ENCODE assay signal across 26 mouse cellular contexts in the genomic region with DNA sequence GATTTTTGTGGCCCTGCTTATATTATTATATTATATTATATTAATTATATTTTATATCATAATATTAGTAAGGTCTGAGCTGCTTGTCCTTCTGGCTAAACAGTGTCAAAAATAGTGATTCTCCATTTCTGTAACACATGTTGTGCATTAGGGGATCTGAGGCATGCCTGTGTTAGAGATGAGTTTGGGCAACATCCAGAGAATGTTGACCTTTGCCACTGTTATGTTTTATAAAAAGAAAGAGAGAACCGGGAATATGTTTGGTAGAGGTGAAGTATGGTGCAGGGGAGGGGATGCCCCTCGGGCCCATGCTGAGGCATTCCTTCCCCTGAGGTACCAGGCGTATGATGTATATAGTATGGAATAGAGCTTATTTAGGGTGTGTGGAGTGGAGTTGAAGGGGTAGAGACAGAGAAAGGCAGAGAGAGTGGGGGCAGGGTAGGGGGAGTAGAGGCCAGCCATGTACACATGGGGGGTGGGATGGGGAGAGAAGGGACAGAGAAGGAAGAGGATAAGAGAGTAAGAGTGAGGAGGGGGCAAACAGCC.
DNase-seq lines count a peak whose midpoint lies in the region; ATAC-seq lines count a peak whose summit lies in the region.
"Had no signal": no experiment of that assay in that cellular context is flagged by ENCODE, and none has a peak within 500 bp of the region (broad histone marks: within the 10 kb centered on the region; RNA-seq: fewer than 3 reads in every experiment).

No protein-coding gene starts in this region.

- ATAC-seq in liver, embryonic 16.5 days (ENCODE audit: low read depth): 0 out of 2 replicates have a peak, but pooled peaks have one; percentile 11
- ATAC-seq: forebrain, embryonic 15.5 days; Patski had no signal

- H3K9me3 ChIP-seq in liver, embryonic 16.5 days (replicated peaks; ENCODE audit: control insufficient read depth, low read length): no peaks in the 10 kb centered on the region
- H3K9me3 ChIP-seq: embryonic facial prominence, embryonic 10.5 days; embryonic facial prominence, embryonic 13.5 days; forebrain, embryonic 12.5 days; forebrain, embryonic 15.5 days; heart, embryonic 10.5 days; heart, embryonic 13.5 days; hindbrain, embryonic 12.5 days; hindbrain, embryonic 15.5 days had no signal

- H3K27ac ChIP-seq in liver, embryonic 16.5 days (ENCODE audit: low read length): no peak overlapping the region
- H3K27ac ChIP-seq: embryonic facial prominence, embryonic 10.5 days; embryonic facial prominence, embryonic 13.5 days; forebrain, embryonic 12.5 days; forebrain, embryonic 15.5 days; heart, adult 2 months; heart, embryonic 10.5 days; heart, embryonic 13.5 days; hindbrain, embryonic 12.5 days; hindbrain, embryonic 15.5 days had no signal

- no peaks in the 10 kb centered on the region for H3K27me3 ChIP-seq in liver, embryonic 16.5 days (ENCODE audit: control insufficient read depth, insufficient read depth, low read depth, low read length)
- H3K27me3 ChIP-seq: embryonic facial prominence, embryonic 13.5 days; forebrain, embryonic 12.5 days; forebrain, embryonic 15.5 days; heart, embryonic 13.5 days; hindbrain, embryonic 12.5 days; hindbrain, embryonic 15.5 days; Patski had no signal

- no peak overlapping the region for H3K4me3 ChIP-seq in liver, embryonic 16.5 days (ENCODE audit: low read depth, low read length)
- H3K4me3 ChIP-seq: embryonic facial prominence, embryonic 10.5 days; embryonic facial prominence, embryonic 13.5 days; erythroblast, embryonic 14.5 days; forebrain, embryonic 12.5 days; forebrain, embryonic 15.5 days; heart, adult 2 months; heart, embryonic 10.5 days; heart, embryonic 13.5 days; hindbrain, embryonic 12.5 days; hindbrain, embryonic 15.5 days had no signal

- DNase-seq in liver (no peak), 3T3-L1 (ENCODE audit: low read depth, low spot score) (peak; percentile 65), NIH3T3 (ENCODE audit: low read depth) (peak; percentile 75)
- DNase-seq in mesoderm, embryonic 11.5 days (ENCODE audit: low read depth, low spot score): peak; percentile 42
- DNase-seq in thymus, postnatal 36 days: no peak
- DNase-seq: adrenal gland, adult 2 months; adrenal gland, postnatal 14 days; cerebellum, adult 11-12 months; cerebellum, adult 8-10 months; cerebellum, postnatal 10 days; cerebellum, postnatal 36 days; embryo, embryonic 11 days; gastrocnemius, postnatal 25 days; heart, adult 2 months; heart, postnatal 14 days had no signal

- no peak overlapping the region for H3K9ac ChIP-seq in liver, embryonic 16.5 days (ENCODE audit: low read depth, low read length)
- H3K9ac ChIP-seq: embryonic facial prominence, embryonic 13.5 days; forebrain, embryonic 12.5 days; forebrain, embryonic 15.5 days; heart, embryonic 13.5 days; hindbrain, embryonic 12.5 days; hindbrain, embryonic 15.5 days had no signal

- 50% methylated on average over 3 of the region's 3 CpGs for WGBS in liver, embryonic 16.5 days (ENCODE audit: insufficient replicate concordance)

- no peaks in the 10 kb centered on the region for H3K36me3 ChIP-seq in liver, embryonic 16.5 days (ENCODE audit: control insufficient read depth, insufficient read depth)
- H3K36me3 ChIP-seq: forebrain, embryonic 15.5 days; hindbrain, embryonic 12.5 days; hindbrain, embryonic 15.5 days had no signal

- H3K4me1 ChIP-seq in liver, embryonic 16.5 days (ENCODE audit: control insufficient read depth, low read depth, low read length): no peaks in the 10 kb centered on the region
- H3K4me1 ChIP-seq: forebrain, embryonic 12.5 days; hindbrain, embryonic 15.5 days had no signal

- no peak overlapping the region for H3K4me2 ChIP-seq in liver, embryonic 16.5 days (ENCODE audit: low read depth, low read length)
- H3K4me2 ChIP-seq: embryonic facial prominence, embryonic 13.5 days; forebrain, embryonic 12.5 days; forebrain, embryonic 15.5 days; heart, embryonic 13.5 days; hindbrain, embryonic 12.5 days; hindbrain, embryonic 15.5 days had no signal

Comparison
In these comparisons a context has a peak if more than half of its experiments do, and no peak if none do; other contexts are left out.
1. DNase-seq: peak in 3T3-L1 (single experiment), NIH3T3 (single experiment) and mesoderm, embryonic 11.5 days (single experiment); none in liver (single experiment) and thymus, postnatal 36 days (0 of 2).